In the genomic region with DNA sequence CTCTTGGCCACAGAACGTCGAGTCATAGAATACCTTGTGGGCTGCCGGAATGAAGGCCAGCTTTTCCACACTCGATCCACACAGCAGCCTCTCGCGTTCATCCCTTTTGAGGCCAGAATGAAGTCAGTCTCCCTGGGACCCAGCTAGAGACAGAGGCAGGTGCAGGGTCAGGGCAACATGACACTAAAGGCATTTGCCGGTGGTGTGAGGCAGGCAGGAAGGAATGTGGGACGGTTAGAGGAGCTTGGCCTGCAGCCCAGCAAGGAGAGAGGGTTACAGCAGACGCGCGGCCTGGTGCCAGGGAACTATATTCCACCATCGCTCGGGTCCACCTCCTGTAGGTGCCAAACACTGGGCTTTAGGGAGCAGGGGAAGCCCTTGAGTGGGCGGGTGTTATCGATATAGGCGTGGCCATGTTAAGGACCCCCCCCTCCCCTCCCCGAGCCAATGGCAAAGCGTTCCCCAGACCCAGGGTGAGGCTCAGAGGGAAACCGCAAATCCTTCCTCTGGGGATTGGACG, we compare ENCODE assay signal across 9 mouse cellular contexts. TPM values are rescaled to one million over a fixed set of nuclear protein-coding genes. Genes with fewer than 3 reads are reported as not detected.
DNase-seq lines count a peak whose midpoint lies in the region; ATAC-seq lines count a peak whose summit lies in the region.
"Had no signal": no experiment of that assay in that cellular context is flagged by ENCODE, and none has a peak within 500 bp of the region (broad histone marks: within the 10 kb centered on the region; RNA-seq: fewer than 3 reads in every experiment).

No protein-coding gene starts in this region.

- H3K4me3 ChIP-seq in forebrain, embryonic 14.5 days (ENCODE audit: low read depth, low read length) = no peak overlapping the region
- H3K4me3 ChIP-seq in forebrain, embryonic 12.5 days (replicated peaks) = no peak overlapping the region

- DNase-seq in forebrain, embryonic 14.5 days (ENCODE audit: low spot score) = peak; percentile 41
- DNase-seq in cerebellum, adult 9-10 months = peak; percentile 75
- peak; percentile 55 to 79 for DNase-seq in gastrocnemius, postnatal 4 days (ENCODE audit: low spot score in 2 of 2)
- DNase-seq in kidney, adult 9 months = peak; percentile 73
- DNase-seq in frontal cortex, postnatal 25 days (ENCODE audit: low spot score in 2 of 2) = no peak

- 18% methylated on average over 19 of the region's 20 CpGs for WGBS in forebrain, embryonic 14.5 days
- WGBS in forebrain, embryonic 12.5 days = 18% methylated on average over 20 of the region's 20 CpGs

- peak; percentile 52; the same call in 1 of the 2 replicates for ATAC-seq in forebrain, embryonic 14.5 days
- ATAC-seq in forebrain, embryonic 12.5 days (ENCODE audit: low FRiP score) = no peak
- ATAC-seq in megakaryocyte progenitor cell, adult 5-6 weeks (replicated peaks; ENCODE audit: poor library complexity) = peak; percentile 55
- no peak for ATAC-seq in frontal cortex, adult (ENCODE audit: low TSS enrichment)

- H3K27me3 ChIP-seq in forebrain, embryonic 14.5 days (replicated peaks; ENCODE audit: control insufficient read depth, insufficient read depth, low read length) = no peaks in the 10 kb centered on the region
- H3K27me3 ChIP-seq in forebrain, embryonic 12.5 days = peaks cover 14% of the 10 kb centered on the region; the same call in 1 of the 2 replicates

- no peaks in the 10 kb centered on the region for H3K36me3 ChIP-seq in forebrain, embryonic 14.5 days (ENCODE audit: control insufficient read depth, insufficient read depth, low read length)
- no peaks in the 10 kb centered on the region for H3K36me3 ChIP-seq in forebrain, embryonic 12.5 days (replicated peaks)

- H3K4me2 ChIP-seq in forebrain, embryonic 14.5 days (ENCODE audit: low read length) = no peak overlapping the region
- no peak overlapping the region for H3K4me2 ChIP-seq in forebrain, embryonic 12.5 days

- no peaks in the 10 kb centered on the region for H3K9me3 ChIP-seq in forebrain, embryonic 14.5 days (replicated peaks; ENCODE audit: control insufficient read depth, low read length)
- no peaks in the 10 kb centered on the region for H3K9me3 ChIP-seq in forebrain, embryonic 12.5 days

- no peak overlapping the region for H3K27ac ChIP-seq in forebrain, embryonic 14.5 days (ENCODE audit: low read depth, low read length)
- H3K27ac ChIP-seq in forebrain, embryonic 12.5 days = no peak overlapping the region

- H3K4me1 ChIP-seq in forebrain, embryonic 14.5 days (ENCODE audit: control insufficient read depth, insufficient read depth, low read length) = no peaks in the 10 kb centered on the region
- peaks cover 8% of the 10 kb centered on the region; the same call in 1 of the 2 replicates for H3K4me1 ChIP-seq in forebrain, embryonic 12.5 days

- no peak overlapping the region for H3K9ac ChIP-seq in forebrain, embryonic 14.5 days (ENCODE audit: low read length)
- H3K9ac ChIP-seq in forebrain, embryonic 12.5 days = no peak overlapping the region

RNA-seq across cellular contexts. Expression of a gene that starts 11.3 kb away (rescaled TPM):
- not detected in 2 replicates for polyA plus RNA-seq in forebrain, embryonic 14.5 days (2014; fragmentation: Nextera tagmentation; extraction: Ambion mirVana)
- polyA plus RNA-seq in forebrain, embryonic 12.5 days (2016; fragmentation: Nextera tagmentation; extraction: Ambion mirVana) = not detected in 2 replicates
- total RNA-seq in gastrocnemius, postnatal 4 days (2021) = not detected
- total RNA-seq in megakaryocyte progenitor cell, adult 5-6 weeks (2015) = not detected in 2 replicates
- not detected in 2 replicates for total RNA-seq in megakaryocyte progenitor cell, adult 5-6 weeks (2017)
- total RNA-seq: left cerebral cortex, postnatal 10 days had no signal

RNA-seq across cellular contexts. Expression of a gene that starts 26.6 kb away (rescaled TPM):
- polyA plus RNA-seq in forebrain, embryonic 14.5 days (2014; fragmentation: Nextera tagmentation; extraction: Ambion mirVana) = 0.74 and 1.1 TPM in 2 replicates
- 2.1 and 2.3 TPM in 2 replicates for polyA plus RNA-seq in forebrain, embryonic 12.5 days (2016; fragmentation: Nextera tagmentation; extraction: Ambion mirVana)
- 10 to 100 TPM; 25.7 to 26.6 TPM for total RNA-seq in gastrocnemius, postnatal 4 days (2021)
- total RNA-seq in megakaryocyte progenitor cell, adult 5-6 weeks (2015) = not detected in 2 replicates
- total RNA-seq in megakaryocyte progenitor cell, adult 5-6 weeks (2017) = not detected in 2 replicates

RNA-seq across cellular contexts. Expression of a gene that starts 51.0 kb away (rescaled TPM):
- polyA plus RNA-seq in forebrain, embryonic 14.5 days (2014; fragmentation: Nextera tagmentation; extraction: Ambion mirVana) = 32.0 and 33.5 TPM in 2 replicates
- 39.1 and 42.0 TPM in 2 replicates for polyA plus RNA-seq in forebrain, embryonic 12.5 days (2016; fragmentation: Nextera tagmentation; extraction: Ambion mirVana)
- 10 to 100 TPM; 18.9 to 20.7 TPM for total RNA-seq in gastrocnemius, postnatal 4 days (2021)
- 37.1 and 37.4 TPM in 2 replicates for total RNA-seq in megakaryocyte progenitor cell, adult 5-6 weeks (2015)
- total RNA-seq in megakaryocyte progenitor cell, adult 5-6 weeks (2017) = 36.0 and 51.4 TPM in 2 replicates

RNA-seq across cellular contexts. Expression of a gene that starts 53.6 kb away (rescaled TPM):
- 1.2 and 1.3 TPM in 2 replicates for polyA plus RNA-seq in forebrain, embryonic 14.5 days (2014; fragmentation: Nextera tagmentation; extraction: Ambion mirVana)
- 2.3 and 2.4 TPM in 2 replicates for polyA plus RNA-seq in forebrain, embryonic 12.5 days (2016; fragmentation: Nextera tagmentation; extraction: Ambion mirVana)
- under 1 TPM; 0.32 to 0.41 TPM for total RNA-seq in gastrocnemius, postnatal 4 days (2021)
- 1.2 and 1.5 TPM in 2 replicates for total RNA-seq in megakaryocyte progenitor cell, adult 5-6 weeks (2015)
- 1.0 and 2.6 TPM in 2 replicates for total RNA-seq in megakaryocyte progenitor cell, adult 5-6 weeks (2017)

Comparison
In these comparisons a context has a peak if more than half of its experiments do, and no peak if none do; other contexts are left out.
1. ATAC-seq: peak in forebrain, embryonic 14.5 days (single experiment) and megakaryocyte progenitor cell, adult 5-6 weeks (single experiment); none in forebrain, embryonic 12.5 days (single experiment) and frontal cortex, adult (single experiment).
2. DNase-seq: peak in forebrain, embryonic 14.5 days (single experiment), cerebellum, adult 9-10 months (single experiment), gastrocnemius, postnatal 4 days (2 of 2) and kidney, adult 9 months (single experiment); none in frontal cortex, postnatal 25 days (0 of 2).
3. RNA of a gene that starts 26.6 kb away (total RNA-seq): 25.7 to 26.6 TPM in gastrocnemius, postnatal 4 days; not detected in megakaryocyte progenitor cell, adult 5-6 weeks; every median in the first group is over 10 times any median in the second.